Mouse (Mus musculus) C2C12 (cell line): Measurements from ENCODE around the gene Dst. TPM values are rescaled to one million over a fixed set of nuclear protein-coding genes. Genes with fewer than 3 reads are reported as not detected.
"Not testable (repeated sequence)": the region's sequence is repeated elsewhere in the genome, so short reads cannot be mapped to it uniquely, and the experiment has no call there.

Source experiments
- H3K27me3 ChIP-seq: one replicate; pipeline ENCODE4 v1.6.1; 2011; ENCODE audit not compliant: control insufficient read depth, insufficient read depth, insufficient read length
- H3K36me3 ChIP-seq: one replicate; pipeline ENCODE4 v1.6.1; 2011; ENCODE audit not compliant: control insufficient read depth, insufficient read depth
- H3K4me3 ChIP-seq: one replicate; pipeline ENCODE4 v1.5.1; 2011; ENCODE audit warnings: mild to moderate bottlenecking, control low read depth; ENCODE audit not compliant: poor library complexity, insufficient read depth, severe bottlenecking
- H3K79me2 ChIP-seq: one replicate; pipeline ENCODE4 v1.6.1; 2011; ENCODE audit not compliant: control insufficient read depth, insufficient read depth
- H3K79me3 ChIP-seq: one replicate; pipeline ENCODE4 v1.6.1; 2011; ENCODE audit warnings: low read depth, control low read depth
- H3ac ChIP-seq: one replicate; pipeline ENCODE3; 2011; ENCODE audit warnings: low read depth; ENCODE audit not compliant: control insufficient read depth, insufficient read length
- CEBPB ChIP-seq: IDR thresholded peaks from one replicate; pipeline ENCODE4 v1.6.1; 2011; ENCODE audit warnings: low read depth, mild to moderate bottlenecking, control low read depth, moderate library complexity
- CTCF ChIP-seq: IDR thresholded peaks from one replicate; pipeline ENCODE4 v1.5.1; 2011; ENCODE audit not compliant: control insufficient read depth, insufficient read depth, insufficient read length
- FOSL1 ChIP-seq: IDR thresholded peaks from one replicate; pipeline ENCODE4 v1.8.0; 2011; ENCODE audit warnings: mild to moderate bottlenecking, low read length; ENCODE audit not compliant: poor library complexity, insufficient read depth, severe bottlenecking
- MAX ChIP-seq: IDR thresholded peaks from one replicate; pipeline ENCODE4 v1.6.1; 2011; ENCODE audit warnings: mild to moderate bottlenecking, control low read depth
- MYOD1 ChIP-seq: IDR thresholded peaks from one replicate; pipeline ENCODE4 v1.6.1; 2011; ENCODE audit warnings: low read depth; ENCODE audit not compliant: control insufficient read depth, insufficient read length
- MYOG ChIP-seq: IDR thresholded peaks from one replicate; pipeline ENCODE4 v1.6.1; 2011; ENCODE audit not compliant: control insufficient read depth, insufficient read length; ENCODE audit errors: extremely low read depth
- USF1 ChIP-seq: IDR thresholded peaks from one replicate; pipeline ENCODE4 v1.6.1; 2011; ENCODE audit warnings: low read depth, mild to moderate bottlenecking, control low read depth, moderate library complexity
- polyA plus RNA-seq: library from polyadenylated mRNA; unstranded; fragments of >200 nt; fragmentation: generic; extraction: Trizol; gene quantifications from one replicate; pipeline ENCODE4 v1.2.1, GENCODE M21; 2012; ENCODE audit warnings: missing spikeins

The Dst gene
- polyA plus RNA-seq, 1 experiment, result 26.5 TPM

DNA sequence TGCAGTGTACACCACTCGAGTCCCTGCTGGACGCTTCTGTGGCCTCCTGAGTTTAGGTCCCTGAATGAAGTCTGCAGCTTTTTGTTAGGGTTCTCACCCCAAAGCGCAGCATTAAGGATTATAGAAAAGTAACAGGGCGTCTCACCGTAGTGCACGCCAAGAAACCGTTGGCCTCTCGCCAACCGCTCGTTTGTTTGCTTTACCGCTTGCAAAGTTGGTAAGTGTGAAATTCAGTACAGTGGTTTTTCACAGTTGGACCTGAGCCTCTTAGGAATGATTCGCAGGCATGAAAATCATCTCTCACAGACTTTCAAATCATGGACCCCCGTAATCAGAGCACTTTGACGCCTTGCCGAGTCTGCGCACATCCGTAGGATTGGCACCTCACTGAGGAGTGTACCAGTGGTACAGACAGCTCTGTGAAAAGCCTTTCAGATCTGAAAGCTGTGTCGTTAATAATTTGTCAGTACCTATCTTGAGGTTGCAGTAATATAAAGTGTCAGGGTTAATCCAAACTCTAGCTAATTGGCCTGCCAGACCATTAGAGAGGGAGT is 390.7 kb downstream of the Dst start:
- no peaks in the 10 kb centered on the region for H3K79me2 ChIP-seq
- H3ac ChIP-seq, result no peak overlapping the region
- H3K36me3 ChIP-seq, result peaks cover 77% of the 10 kb centered on the region
- H3K4me3 ChIP-seq, result no peak overlapping the region
- TF ChIP-seq USF1, result no peak
- no peak for TF ChIP-seq CTCF
- no peak for TF ChIP-seq MYOG
- no peak for TF ChIP-seq MYOD1
- TF ChIP-seq FOSL1, result no peak
- no peaks in the 10 kb centered on the region for H3K27me3 ChIP-seq
- H3K79me3 ChIP-seq, result no peaks in the 10 kb centered on the region

DNA sequence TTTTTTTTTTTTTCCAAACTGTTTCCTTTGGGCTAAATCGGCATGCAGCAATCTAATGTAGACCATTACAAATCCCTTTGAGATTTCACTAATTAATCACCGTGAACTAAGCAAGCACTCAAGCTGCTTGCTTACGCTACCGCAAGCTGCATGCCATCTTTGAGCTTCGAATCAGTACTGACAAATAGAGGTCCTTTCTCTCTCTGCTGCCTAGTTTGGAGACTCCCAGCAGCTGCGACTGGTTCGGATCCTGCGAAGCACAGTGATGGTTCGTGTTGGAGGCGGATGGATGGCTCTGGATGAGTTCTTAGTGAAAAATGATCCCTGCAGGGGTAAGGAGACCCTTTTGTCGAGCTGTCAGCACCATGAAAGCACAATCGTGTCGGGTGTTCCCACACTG is 391.5 kb downstream of the Dst start:
- H3K4me3 ChIP-seq, result no peak overlapping the region
- TF ChIP-seq CTCF (no peak), MAX (no peak), MYOG (no peak), MYOD1 (no peak)
- H3K79me3 ChIP-seq, result no peaks in the 10 kb centered on the region
- no peaks in the 10 kb centered on the region for H3K79me2 ChIP-seq
- peaks cover 79% of the 10 kb centered on the region for H3K36me3 ChIP-seq
- H3ac ChIP-seq, result no peak overlapping the region
- no peaks in the 10 kb centered on the region for H3K27me3 ChIP-seq

DNA sequence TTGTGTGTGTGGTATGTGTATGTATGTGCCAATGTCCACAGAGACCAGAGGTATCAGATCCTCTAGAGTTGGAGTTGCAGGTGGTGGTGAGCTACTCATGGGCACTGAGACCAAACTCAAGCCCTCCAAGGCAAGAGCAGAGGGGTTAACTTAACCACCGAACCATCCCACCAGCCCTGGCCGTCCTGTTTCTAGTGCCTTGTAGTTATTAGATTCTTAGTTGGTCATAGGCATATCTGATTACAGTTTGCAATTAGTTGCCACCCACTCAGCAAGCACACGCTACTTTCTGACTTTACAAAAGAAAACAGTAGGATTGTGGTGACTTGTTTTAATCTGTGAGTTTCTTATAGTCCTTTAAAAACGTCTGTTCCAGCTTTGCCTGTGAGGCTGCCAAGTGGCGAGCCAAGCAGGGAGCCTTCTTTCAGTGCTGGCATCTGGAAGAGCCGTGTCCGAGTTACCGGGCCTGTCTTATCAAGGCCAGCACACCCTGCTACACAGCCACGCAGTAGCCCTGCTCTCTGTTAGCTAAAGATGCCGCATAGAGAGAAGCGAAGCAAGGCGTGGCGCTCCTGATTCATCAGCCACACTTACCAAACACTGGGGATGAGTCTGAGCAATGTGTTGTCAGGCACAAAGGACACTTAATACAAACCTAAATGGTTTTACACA is 392.4 kb downstream of the Dst start:
- H3K27me3 ChIP-seq, result no peaks in the 10 kb centered on the region
- H3K36me3 ChIP-seq, result peaks cover 77% of the 10 kb centered on the region
- no peaks in the 10 kb centered on the region for H3K79me2 ChIP-seq
- H3K4me3 ChIP-seq, result no peak overlapping the region
- TF ChIP-seq USF1 (no peak), FOSL1 (no peak), MYOG (no peak), CEBPB (no peak), MAX (no peak), MYOD1 (no peak), CTCF (no peak)
- no peak overlapping the region for H3ac ChIP-seq
- no peaks in the 10 kb centered on the region for H3K79me3 ChIP-seq

DNA sequence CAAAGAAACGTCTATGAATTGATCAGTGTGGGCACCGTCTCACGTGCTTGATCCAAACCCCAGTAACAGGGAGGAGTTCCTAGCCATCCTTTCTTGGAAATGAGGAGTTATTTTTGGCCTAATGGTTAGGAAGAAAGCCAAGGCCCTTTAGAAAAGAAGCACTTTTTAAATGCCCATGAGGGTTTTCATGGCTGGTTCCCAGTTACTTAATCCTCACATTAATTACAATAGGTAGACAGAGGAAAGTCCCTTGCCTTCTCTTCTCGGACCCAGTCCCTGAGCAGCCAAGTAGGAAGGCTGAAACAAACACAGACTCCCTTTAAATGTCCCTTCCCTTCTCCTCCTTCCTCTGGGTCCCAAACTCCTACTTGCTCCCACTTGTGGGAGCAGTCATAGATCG is 396.2 kb downstream of the Dst start:
- no peaks in the 10 kb centered on the region for H3K27me3 ChIP-seq
- H3K36me3 ChIP-seq, result peaks cover 61% of the 10 kb centered on the region
- no peak for TF ChIP-seq USF1
- TF ChIP-seq MYOG, result no peak
- TF ChIP-seq MYOD1, result no peak
- TF ChIP-seq FOSL1, result no peak
- no peak for TF ChIP-seq MAX
- TF ChIP-seq CEBPB, result no peak
- TF ChIP-seq CTCF, result no peak
- H3ac ChIP-seq, result no peak overlapping the region
- no peak overlapping the region for H3K4me3 ChIP-seq
- H3K79me3 ChIP-seq, result no peaks in the 10 kb centered on the region
- H3K79me2 ChIP-seq, result no peaks in the 10 kb centered on the region

DNA sequence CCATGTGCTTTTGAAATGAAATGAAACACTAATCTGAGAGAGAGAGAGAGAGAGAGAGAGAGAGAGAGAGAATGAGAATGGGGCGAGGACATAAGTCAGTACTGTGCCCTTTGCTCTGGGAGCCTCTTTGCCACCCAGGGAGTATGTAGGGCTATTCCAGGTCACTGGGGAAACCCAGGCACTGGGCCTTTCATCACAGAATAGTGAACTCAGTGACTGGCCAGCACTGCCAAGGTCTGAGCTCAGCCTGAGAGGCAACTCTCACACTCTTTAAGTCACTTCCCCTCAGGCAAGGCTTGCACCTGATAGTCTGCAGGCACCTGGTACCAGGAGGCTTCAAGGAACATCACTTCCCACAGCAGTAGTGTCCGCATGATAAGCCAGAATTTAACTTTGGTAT is 398.7 kb downstream of the Dst start:
- no peak for TF ChIP-seq MYOD1
- TF ChIP-seq USF1, result no peak
- no peak for TF ChIP-seq MAX
- no peak for TF ChIP-seq FOSL1
- TF ChIP-seq CTCF, result no peak
- no peak for TF ChIP-seq CEBPB
- TF ChIP-seq MYOG, result no peak
- no peak overlapping the region for H3K4me3 ChIP-seq
- H3K36me3 ChIP-seq, result peaks cover 41% of the 10 kb centered on the region
- no peaks in the 10 kb centered on the region for H3K79me3 ChIP-seq
- no peaks in the 10 kb centered on the region for H3K27me3 ChIP-seq
- no peaks in the 10 kb centered on the region for H3K79me2 ChIP-seq
- no peak overlapping the region for H3ac ChIP-seq

DNA sequence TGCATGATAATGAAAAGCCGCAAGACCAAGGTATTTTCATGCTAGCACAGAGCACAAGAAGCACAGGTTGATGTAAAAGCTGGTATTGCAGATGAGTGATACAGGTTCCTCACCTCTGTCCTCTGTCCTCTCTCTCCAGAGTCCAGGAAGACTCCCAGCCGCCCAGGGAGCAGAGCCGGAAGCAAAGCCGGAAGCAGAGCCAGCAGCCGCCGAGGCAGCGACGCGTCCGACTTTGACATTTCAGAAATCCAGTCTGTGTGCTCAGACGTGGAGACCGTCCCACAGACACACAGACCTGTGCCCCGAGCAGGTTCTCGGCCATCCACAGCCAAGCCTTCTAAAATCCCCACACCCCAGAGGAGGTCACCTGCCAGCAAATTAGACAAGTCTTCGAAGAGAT is 399.2 kb downstream of the Dst start:
- no peaks in the 10 kb centered on the region for H3K27me3 ChIP-seq
- no peak overlapping the region for H3K4me3 ChIP-seq
- no peak overlapping the region for H3ac ChIP-seq
- H3K36me3 ChIP-seq, result peaks cover 41% of the 10 kb centered on the region
- H3K79me2 ChIP-seq, result no peaks in the 10 kb centered on the region
- no peaks in the 10 kb centered on the region for H3K79me3 ChIP-seq
- no peak for TF ChIP-seq USF1
- TF ChIP-seq CTCF, result no peak
- TF ChIP-seq MYOG, result no peak
- no peak for TF ChIP-seq CEBPB
- TF ChIP-seq FOSL1, result no peak
- no peak for TF ChIP-seq MYOD1
- no peak for TF ChIP-seq MAX

DNA sequence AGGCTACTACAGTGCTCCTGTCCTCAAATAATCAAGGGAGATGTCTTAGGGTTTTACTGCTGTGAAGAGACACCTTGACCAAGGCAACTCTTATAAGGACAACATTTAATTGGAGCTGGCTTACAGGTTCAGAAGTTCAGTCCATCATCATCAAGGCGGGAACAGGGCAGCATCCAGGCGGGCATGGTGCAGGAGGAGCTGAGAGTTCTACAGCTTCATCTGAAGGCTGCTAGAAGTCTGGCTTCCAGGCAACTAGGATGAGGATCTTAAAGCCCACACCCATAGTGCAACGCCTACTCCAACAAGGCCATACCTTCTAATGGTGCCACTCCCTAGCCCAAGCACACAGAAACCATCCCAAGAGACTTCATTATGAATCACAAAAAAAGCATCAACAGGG is 400.8 kb downstream of the Dst start:
- H3ac ChIP-seq, H3K79me2 ChIP-seq, H3K4me3 ChIP-seq, H3K79me3 ChIP-seq, H3K27me3 ChIP-seq: not testable (repeated sequence)
- peaks cover 30% of the 10 kb centered on the region for H3K36me3 ChIP-seq
